In the genomic region with DNA sequence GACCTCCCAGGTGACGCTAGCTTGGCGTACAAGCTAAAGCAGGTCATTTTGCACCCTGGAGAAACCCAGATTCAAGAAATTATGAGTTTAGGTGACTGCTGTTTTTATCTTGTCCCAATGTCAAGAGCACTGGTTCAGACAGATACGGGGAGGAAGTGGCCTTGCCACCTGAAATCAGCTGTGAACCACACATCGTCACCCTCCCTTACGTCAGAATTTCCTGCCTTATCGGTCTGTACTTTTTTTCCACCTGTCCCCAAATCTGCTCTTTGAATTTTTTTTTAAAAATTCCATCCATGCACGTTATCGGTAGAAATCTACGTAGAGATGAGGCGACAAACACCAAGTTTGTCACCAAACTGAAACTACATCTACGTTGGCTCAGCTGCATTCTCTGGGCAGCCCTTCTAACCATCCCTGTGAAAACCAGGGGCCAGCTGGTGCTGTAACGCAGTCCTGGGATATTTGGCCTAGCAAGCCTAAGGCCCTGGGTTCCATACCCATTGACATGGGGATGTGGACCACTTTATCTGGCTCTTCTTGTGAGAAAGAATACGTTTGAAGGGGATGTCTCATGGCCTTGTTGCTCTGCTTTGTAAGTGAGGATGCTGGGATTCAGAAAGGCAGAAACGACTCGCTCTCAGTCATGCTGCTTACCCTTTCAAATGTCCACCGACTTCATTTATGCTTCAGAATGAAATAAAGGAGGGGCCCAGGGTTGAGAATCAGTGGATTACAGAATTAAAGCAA, we compare ENCODE assay signal across 8 mouse cellular contexts. TPM values are rescaled to one million over a fixed set of nuclear protein-coding genes. Genes with fewer than 3 reads are reported as not detected.
DNase-seq lines count a peak whose midpoint lies in the region; ATAC-seq and TF ChIP-seq lines count a peak whose summit lies in the region.

No protein-coding gene starts in this region.

- peak overlapping the region; percentile 80 for H3K4me3 ChIP-seq in kidney, embryonic 16.5 days (ENCODE audit: low read length)
- peak overlapping the region; percentile 65 for H3K4me3 ChIP-seq in bone marrow macrophage, adult 2 months (ENCODE audit: insufficient read depth, low read length)
- H3K4me3 ChIP-seq in midbrain, embryonic 14.5 days (replicated peaks; ENCODE audit: low read depth, low read length) = peak overlapping the region; percentile 67

- no peaks in the 10 kb centered on the region for H3K9me3 ChIP-seq in kidney, embryonic 16.5 days (ENCODE audit: low read length)
- H3K9me3 ChIP-seq in midbrain, embryonic 14.5 days (ENCODE audit: control insufficient read depth, low read length) = no peaks in the 10 kb centered on the region

- H3K9ac ChIP-seq in kidney, embryonic 16.5 days (replicated peaks; ENCODE audit: low read length) = peak overlapping the region; percentile 88
- peak overlapping the region; percentile 32; the same call in 1 of the 2 replicates for H3K9ac ChIP-seq in midbrain, embryonic 14.5 days (replicated peaks; ENCODE audit: low read length)

- no peak for ATAC-seq in kidney, embryonic 16.5 days (ENCODE audit: low FRiP score, low TSS enrichment)
- ATAC-seq in midbrain, embryonic 14.5 days (ENCODE audit: low FRiP score, low TSS enrichment) = no peak

- WGBS in kidney, embryonic 16.5 days = 23% methylated on average over 16 of the region's 16 CpGs
- WGBS in midbrain, embryonic 14.5 days = 8% methylated on average over 16 of the region's 16 CpGs

- H3K27ac ChIP-seq in kidney, embryonic 16.5 days (ENCODE audit: low read length) = peak overlapping the region; percentile 96
- peak overlapping the region; percentile 93 for H3K27ac ChIP-seq in bone marrow macrophage, adult 2 months (ENCODE audit: insufficient read depth, low read depth, low read length)
- no peak overlapping the region for H3K27ac ChIP-seq in midbrain, embryonic 14.5 days (replicated peaks; ENCODE audit: low read depth, low read length)

- H3K36me3 ChIP-seq in kidney, embryonic 16.5 days (ENCODE audit: insufficient read depth, low read length) = no peaks in the 10 kb centered on the region
- H3K36me3 ChIP-seq in midbrain, embryonic 14.5 days (ENCODE audit: control insufficient read depth, insufficient read depth, low read length) = no peaks in the 10 kb centered on the region

- no peak for DNase-seq in kidney, postnatal 36 days
- peak; percentile 97 for DNase-seq in induced T-regulatory cell, adult 2 months (ENCODE audit: low read depth)
- DNase-seq in midbrain, embryonic 14.5 days = no peak
- DNase-seq in thymus, postnatal 25 days = peak; percentile 70
- DNase-seq in layer of hippocampus, postnatal 14 days (ENCODE audit: low spot score in 2 of 2) = no peak
- DNase-seq in urinary bladder, postnatal 4 days (ENCODE audit: low spot score in 2 of 2) = no peak

- no peak for TF ChIP-seq CTCF in bone marrow macrophage, adult 2 months (IDR thresholded peaks at IDR 0.05; ENCODE audit: low read depth, low read length)

- peak overlapping the region; percentile 96 for H3K4me2 ChIP-seq in kidney, embryonic 16.5 days (replicated peaks; ENCODE audit: low read depth, low read length)
- peak overlapping the region; percentile 99 for H3K4me2 ChIP-seq in midbrain, embryonic 14.5 days (ENCODE audit: low read length)

- no peak for TF ChIP-seq POLR2A in bone marrow macrophage, adult 2 months (IDR thresholded peaks at IDR 0.05; ENCODE audit: borderline replicate concordance, low read depth, low read length)

- no peaks in the 10 kb centered on the region for H3K27me3 ChIP-seq in kidney, embryonic 16.5 days (ENCODE audit: insufficient read depth, low read length)
- no peaks in the 10 kb centered on the region for H3K27me3 ChIP-seq in midbrain, embryonic 14.5 days (ENCODE audit: control insufficient read depth, insufficient read depth, low read length)

- peaks cover 70% of the 10 kb centered on the region for H3K4me1 ChIP-seq in kidney, embryonic 16.5 days (ENCODE audit: insufficient read depth, low read length)
- peaks cover 11% of the 10 kb centered on the region for H3K4me1 ChIP-seq in bone marrow macrophage, adult 2 months (ENCODE audit: control insufficient read depth, insufficient read depth, low read length)
- peaks cover 35% of the 10 kb centered on the region for H3K4me1 ChIP-seq in midbrain, embryonic 14.5 days (ENCODE audit: control insufficient read depth, insufficient read depth, low read length)

RNA-seq across cellular contexts. Expression of gene Kdm2b, which starts 1.0 kb away (rescaled TPM):
- 92.2 and 95.6 TPM in 2 replicates for polyA plus RNA-seq in kidney, embryonic 16.5 days (2015; fragmentation: Nextera tagmentation; extraction: Ambion mirVana)
- polyA plus RNA-seq in bone marrow macrophage, adult 2 months (2012; ENCODE audit: insufficient read depth, insufficient read length, missing spikeins) = 26.6 and 26.9 TPM in 2 replicates
- polyA plus RNA-seq in midbrain, embryonic 14.5 days (2014; fragmentation: Nextera tagmentation; extraction: Ambion mirVana) = 83.3 and 99.9 TPM in 2 replicates
- 10 to 100 TPM; 41.3 to 54.5 TPM for total RNA-seq in layer of hippocampus, postnatal 14 days (2021)

RNA-seq across cellular contexts. Expression of gene Orai1, which starts 24.3 kb away (rescaled TPM):
- polyA plus RNA-seq in kidney, embryonic 16.5 days (2015; fragmentation: Nextera tagmentation; extraction: Ambion mirVana) = 17.5 and 22.1 TPM in 2 replicates
- 59.9 and 68.5 TPM in 2 replicates for polyA plus RNA-seq in bone marrow macrophage, adult 2 months (2012; ENCODE audit: insufficient read depth, insufficient read length, missing spikeins)
- polyA plus RNA-seq in midbrain, embryonic 14.5 days (2014; fragmentation: Nextera tagmentation; extraction: Ambion mirVana) = 12.9 and 14.0 TPM in 2 replicates
- total RNA-seq in layer of hippocampus, postnatal 14 days (2021) = 10 to 100 TPM; 15.1 to 16.2 TPM

RNA-seq across cellular contexts. Expression of gene Morn3, which starts 56.2 kb away (rescaled TPM):
- 0.56 TPM in 1 of 2 replicates, not detected in the other for polyA plus RNA-seq in kidney, embryonic 16.5 days (2015; fragmentation: Nextera tagmentation; extraction: Ambion mirVana)
- polyA plus RNA-seq in bone marrow macrophage, adult 2 months (2012; ENCODE audit: insufficient read depth, insufficient read length, missing spikeins) = not detected in 2 replicates
- not detected in 2 replicates for polyA plus RNA-seq in midbrain, embryonic 14.5 days (2014; fragmentation: Nextera tagmentation; extraction: Ambion mirVana)
- under 1 TPM; 0.62 to 0.79 TPM for total RNA-seq in layer of hippocampus, postnatal 14 days (2021)

Comparison
In these comparisons a context has a peak if more than half of its experiments do, and no peak if none do; other contexts are left out.
1. DNase-seq: peak in induced T-regulatory cell, adult 2 months (single experiment) and thymus, postnatal 25 days (single experiment); none in kidney, postnatal 36 days (0 of 2), midbrain, embryonic 14.5 days (single experiment), layer of hippocampus, postnatal 14 days (0 of 2) and urinary bladder, postnatal 4 days (0 of 2).
2. Peak in every context shown above with its lines, with median percentiles within 50 percentile points of each other: H3K4me3 ChIP-seq.